Mouse (Mus musculus): ENCODE results near the gene Mvp. TPM values are rescaled to one million over a fixed set of nuclear protein-coding genes. Genes with fewer than 3 reads are reported as not detected.

Gene Mvp
- total RNA-seq, 4 experiments from 2014 or later = 26.7 to 48.3 (median 34.8) TPM

- DNase-seq (ENCODE audit: low spot score in 2 of 2) = no peak
Measured at GRCm38 (mm10) chr7:126950647-126951615, 63.5 kb downstream of the Mvp start.

GRCm38 (mm10) chr7:126949793-126950646 is 64.4 kb downstream of the Mvp start, which contains the start of gene Sez6l2:
Gene Sez6l2, plus strand, starts transcription at chr7:126950563.
- peak; percentile 65 for DNase-seq (ENCODE audit: low spot score in 2 of 2)

GRCm38 (mm10) chr7:126949403-126949792 is 65.0 kb downstream of the Mvp start, which contains the start of gene Asphd1:
Gene Asphd1, minus strand, starts transcription at chr7:126949582.
- no peak for DNase-seq (ENCODE audit: low spot score in 2 of 2)

GRCm38 (mm10) chr7:126948626-126949025 is 65.8 kb downstream of the Mvp start:
- DNase-seq (ENCODE audit: low spot score in 2 of 2) = no peak

- DNase-seq (ENCODE audit: low spot score in 2 of 2) = no peak
Measured at GRCm38 (mm10) chr7:126946530-126946929, 67.9 kb downstream of the Mvp start.

- no peak for DNase-seq (ENCODE audit: low spot score in 2 of 2)
Measured at GRCm38 (mm10) chr7:126941801-126942200, 72.6 kb downstream of the Mvp start.

GRCm38 (mm10) chr7:126941171-126941570 is 73.2 kb downstream of the Mvp start:
- no peak for DNase-seq (ENCODE audit: low spot score in 2 of 2)

Small RNA genes within 50 kb of the gene (microRNA-seq; reads per million reads assigned to microRNA genes)
- gene Gm44343 = not detected

Other genes starting within 250 kb of the Mvp start
- gene Gdpd3, start 248.3 kb downstream of the Mvp start, total RNA-seq (2022) = under 1 TPM in 1 of 4 experiments, not detected in 3; 0.88 TPM
- gene Ypel3, start 237.7 kb downstream of the Mvp start, total RNA-seq (2022) = 100 to 1,000 TPM in 1 of 4 experiments, 10 to 100 TPM in 3; 91.2 to 105 (median 95.6) TPM
- under 1 TPM; 0.17 to 0.48 (median 0.40) TPM for gene Tbx6, start 233.1 kb downstream of the Mvp start, total RNA-seq (2022)
- gene Ppp4c, start 222.1 kb downstream of the Mvp start, total RNA-seq (2022) = 10 to 100 TPM; 23.1 to 26.0 (median 24.8) TPM
- gene Fam57b, start 217.0 kb downstream of the Mvp start, total RNA-seq (2022) = 10 to 100 TPM; 49.5 to 78.2 (median 66.4) TPM
- gene 4930451I11Rik, start 183.0 kb downstream of the Mvp start, total RNA-seq (2022) = not detected
- not detected for gene Doc2a, start 167.2 kb downstream of the Mvp start, total RNA-seq (2022)
- 1 to 10 TPM; 4.1 to 9.6 (median 5.1) TPM for gene Hirip3, start 152.6 kb downstream of the Mvp start, total RNA-seq (2022)
- gene Ino80e, start 152.2 kb downstream of the Mvp start, total RNA-seq (2022) = 10 to 100 TPM in 3 of 4 experiments, 1 to 10 TPM in 1; 10.0 to 11.1 (median 10.5) TPM
- gene Taok2, start 129.9 kb downstream of the Mvp start, total RNA-seq (2022) = 10 to 100 TPM; 18.6 to 20.9 (median 20.0) TPM
- gene Tmem219, start 91.7 kb downstream of the Mvp start, total RNA-seq (2022) = 10 to 100 TPM in 3 of 4 experiments, 1 to 10 TPM in 1; 9.3 to 13.4 (median 12.0) TPM
- 1 to 10 TPM; 1.2 to 4.0 (median 2.7) TPM for gene Kctd13, start 85.7 kb downstream of the Mvp start, total RNA-seq (2022)
- gene Asphd1, start 65.0 kb downstream of the Mvp start, total RNA-seq (2022) = not detected
- 1 to 10 TPM in 1 of 4 experiments, under 1 TPM in 3; 0.19 to 1.1 (median 0.51) TPM for gene Sez6l2, start 64.1 kb downstream of the Mvp start, total RNA-seq (2022)
- gene Cdipt, start 38.7 kb downstream of the Mvp start, total RNA-seq (2022) = 10 to 100 TPM; 27.4 to 34.9 (median 33.3) TPM
- gene Cdiptos, start 38.5 kb downstream of the Mvp start, total RNA-seq (2022) = under 1 TPM in 1 of 4 experiments, not detected in 3; 0.24 TPM
- gene Pagr1b, start 1.9 kb upstream of the Mvp start, total RNA-seq (2022) = under 1 TPM in 1 of 4 experiments, not detected in 3; 0.67 TPM
- gene Pagr1a, start 2.7 kb upstream of the Mvp start, total RNA-seq (2022) = 10 to 100 TPM in 1 of 4 experiments, 1 to 10 TPM in 3; 1.3 to 17.6 (median 5.2) TPM
- gene Gm42742, start 6.5 kb upstream of the Mvp start, total RNA-seq (2022) = 10 to 100 TPM in 3 of 4 experiments, 1 to 10 TPM in 1; 4.0 to 20.7 (median 14.7) TPM
- gene Prrt2, start 6.6 kb upstream of the Mvp start, total RNA-seq (2022) = under 1 TPM in 3 of 4 experiments, not detected in 1; 0.31 to 0.72 (median 0.65) TPM
- 10 to 100 TPM; 67.1 to 73.4 (median 72.5) TPM for gene Maz, start 12.4 kb upstream of the Mvp start, total RNA-seq (2022)
- 1 to 10 TPM in 1 of 4 experiments, under 1 TPM in 1, not detected in 2; 0.82 to 1.8 TPM for gene Kif22, start 27.9 kb upstream of the Mvp start, total RNA-seq (2022)
- not detected for gene Zg16, start 72.7 kb upstream of the Mvp start, total RNA-seq (2022)
- gene AI467606, start 76.7 kb upstream of the Mvp start, total RNA-seq (2022) = under 1 TPM; 0.12 to 0.74 (median 0.25) TPM
- gene Qprt, start 107.6 kb upstream of the Mvp start, total RNA-seq (2022) = under 1 TPM in 3 of 4 experiments, not detected in 1; 0.18 to 0.29 (median 0.27) TPM
- under 1 TPM in 3 of 4 experiments, not detected in 1; 0.07 to 0.13 (median 0.13) TPM for gene Spn, start 123.2 kb upstream of the Mvp start, total RNA-seq (2022)
- gene Cd2bp2, start 181.4 kb upstream of the Mvp start, total RNA-seq (2022) = 10 to 100 TPM; 25.2 to 35.0 (median 32.7) TPM
- 10 to 100 TPM; 29.1 to 34.3 (median 32.1) TPM for gene Tbc1d10b, start 193.8 kb upstream of the Mvp start, total RNA-seq (2022)
- gene Mylpf, start 194.3 kb upstream of the Mvp start, total RNA-seq (2022) = over 10,000 TPM; 27,006 to 32,685 (median 27,393) TPM
- 1 to 10 TPM; 4.2 to 5.5 (median 4.8) TPM for gene Zfp553, start 218.4 kb upstream of the Mvp start, total RNA-seq (2022)
- gene Sept1, start 218.5 kb upstream of the Mvp start, total RNA-seq (2022) = 1 to 10 TPM; 1.0 to 2.8 (median 1.4) TPM
- gene Zfp771, start 229.7 kb upstream of the Mvp start, total RNA-seq (2022) = 10 to 100 TPM; 13.7 to 21.0 (median 18.3) TPM
- 10 to 100 TPM; 31.3 to 38.3 (median 33.9) TPM for gene Dctpp1, start 246.1 kb upstream of the Mvp start, total RNA-seq (2022)